Comparison of ENCODE assay signal across 8 mouse cellular contexts in the genomic region with DNA sequence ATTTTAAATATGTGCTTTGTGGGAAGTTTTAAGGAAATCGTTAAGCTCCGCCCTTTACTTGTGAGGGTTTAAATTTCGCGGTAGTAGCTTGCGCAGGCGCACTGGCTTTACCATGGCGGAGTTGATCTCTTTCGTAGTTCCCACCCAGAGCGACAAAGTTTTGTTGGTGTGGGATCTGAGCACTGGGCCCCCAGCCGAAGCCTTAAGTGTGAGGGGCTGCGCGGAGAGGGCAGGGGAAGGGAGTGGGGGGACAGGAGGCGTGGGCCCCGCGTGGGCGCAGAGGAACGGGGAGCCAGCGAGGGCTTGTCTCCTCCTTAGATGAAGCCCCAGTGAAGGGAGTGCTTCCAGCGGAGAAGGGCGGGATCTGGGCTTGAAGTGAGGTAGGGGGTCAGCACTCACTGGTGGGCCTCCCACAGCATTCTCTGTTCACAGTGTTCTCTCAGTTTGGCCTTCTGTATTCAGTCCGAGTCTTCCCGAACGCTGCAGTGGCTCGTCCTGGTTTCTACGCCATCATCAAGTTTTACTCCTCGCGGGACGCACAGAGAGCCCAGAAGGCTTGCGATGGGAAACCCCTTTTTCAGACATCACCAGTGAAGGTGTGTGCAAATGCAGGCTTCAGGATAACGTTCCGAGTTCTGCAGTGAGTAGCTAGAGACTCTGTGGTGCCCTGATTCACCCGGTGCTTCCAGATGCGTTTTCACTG. TPM values are rescaled to one million over a fixed set of nuclear protein-coding genes. Genes with fewer than 3 reads are reported as not detected.
A peak's percentile ranks its signal among the peaks of the same experiment; 100 is the strongest.
DNase-seq lines count a peak whose midpoint lies in the region; ATAC-seq and TF ChIP-seq lines count a peak whose summit lies in the region.

No protein-coding gene starts in this region.

- peak; percentile 70 for ATAC-seq in hindbrain, postnatal 0 days
- ATAC-seq in megakaryocyte progenitor cell, adult 5-6 weeks (replicated peaks; ENCODE audit: poor library complexity) = peak; percentile 76

- H3K27ac ChIP-seq in gastrocnemius, adult 2 months = peak overlapping the region; percentile 93
- peak overlapping the region; percentile 88 for H3K27ac ChIP-seq in hindbrain, postnatal 0 days

- H3K9me3 ChIP-seq in hindbrain, postnatal 0 days (ENCODE audit: low read length) = no peaks in the 10 kb centered on the region

- no peak for TF ChIP-seq CTCF in gastrocnemius, adult 2 months (IDR thresholded peaks at IDR 0.05)
- no peak for TF ChIP-seq CTCF in hindbrain, postnatal 0 days (IDR thresholded peaks at IDR 0.05; ENCODE audit: low read depth)

- WGBS in hindbrain, postnatal 0 days = under 1% methylated on average over 33 of the region's 33 CpGs

- H3K27me3 ChIP-seq in hindbrain, postnatal 0 days (ENCODE audit: insufficient read depth, low read length) = no peaks in the 10 kb centered on the region

- peak overlapping the region; percentile 86 for H3K4me2 ChIP-seq in hindbrain, postnatal 0 days (ENCODE audit: low read depth, low read length)

- peak; percentile 67 for DNase-seq in adipocyte (ENCODE audit: low spot score)
- DNase-seq in cerebellum, postnatal 4 days (ENCODE audit: low spot score in 2 of 2) = peak; percentile 71 to 76
- DNase-seq in gastrocnemius, adult 2 months = peak; percentile 92
- DNase-seq in hindbrain, postnatal 0 days (ENCODE audit: low spot score) = peak; percentile 94
- DNase-seq in left cerebral cortex, postnatal 10 days (ENCODE audit: extremely low spot score in 1 of 2, low spot score in 2 of 2) = peak; percentile 80 to 91
- DNase-seq in right cerebral cortex, postnatal 4 days = peak; percentile 90
- peak; percentile 96 for DNase-seq in yolk sac, embryonic 10.5 days (ENCODE audit: low spot score)

- no peaks in the 10 kb centered on the region for H3K36me3 ChIP-seq in hindbrain, postnatal 0 days (ENCODE audit: insufficient read depth, low read length)

- H3K4me1 ChIP-seq in hindbrain, postnatal 0 days (ENCODE audit: insufficient read depth, low read length) = peaks cover 5% of the 10 kb centered on the region; the same call in 1 of the 2 replicates

- H3K9ac ChIP-seq in hindbrain, postnatal 0 days (replicated peaks; ENCODE audit: low read length) = peak overlapping the region; percentile 50

- peak overlapping the region; percentile 94 for H3K4me3 ChIP-seq in gastrocnemius, adult 2 months
- H3K4me3 ChIP-seq in hindbrain, postnatal 0 days (ENCODE audit: low read length) = peak overlapping the region; percentile 55

- intact Hi-C loops in gastrocnemius, adult 2 months (cut with DNase I) = loop anchor here (2.0 kb wide), 1 partner anchor 17 kb away; no protein-coding TSS in a partner anchor
- intact Hi-C loops in left cerebral cortex, postnatal 10 days (cut with DNase I) = no loop called here

RNA-seq across cellular contexts. Expression of gene Rdm1, which starts 1.0 kb away (rescaled TPM):
- total RNA-seq in gastrocnemius, adult 2 months (2021) = 10 to 100 TPM; 24.2 to 27.4 TPM
- 12.4 and 15.2 TPM in 2 replicates for total RNA-seq in hindbrain, postnatal 0 days (2014; rRNA removed)
- 13.8 and 15.9 TPM in 2 replicates for polyA plus RNA-seq in hindbrain, postnatal 0 days (2015; fragmentation: Nextera tagmentation; extraction: Ambion mirVana)
- total RNA-seq in left cerebral cortex, postnatal 10 days (2021) = 1 to 10 TPM; 4.0 to 4.7 TPM
- 9.8 and 12.7 TPM in 2 replicates for total RNA-seq in megakaryocyte progenitor cell, adult 5-6 weeks (2015)
- 13.2 and 13.7 TPM in 2 replicates for total RNA-seq in megakaryocyte progenitor cell, adult 5-6 weeks (2017)

RNA-seq across cellular contexts. Expression of gene Gm11634, which starts 29.0 kb away (rescaled TPM):
- total RNA-seq in gastrocnemius, adult 2 months (2021) = not detected
- total RNA-seq in hindbrain, postnatal 0 days (2014; rRNA removed) = not detected in 2 replicates
- not detected in 2 replicates for polyA plus RNA-seq in hindbrain, postnatal 0 days (2015; fragmentation: Nextera tagmentation; extraction: Ambion mirVana)
- not detected for total RNA-seq in left cerebral cortex, postnatal 10 days (2021)
- not detected in 2 replicates for total RNA-seq in megakaryocyte progenitor cell, adult 5-6 weeks (2015)
- not detected in 2 replicates for total RNA-seq in megakaryocyte progenitor cell, adult 5-6 weeks (2017)

RNA-seq across cellular contexts. Expression of gene Arl4d, which starts 37.3 kb away (rescaled TPM):
- total RNA-seq in gastrocnemius, adult 2 months (2021) = 10 to 100 TPM in 1 of 2 experiments, 1 to 10 TPM in 1; 6.7 to 13.1 TPM
- 5.7 and 6.5 TPM in 2 replicates for total RNA-seq in hindbrain, postnatal 0 days (2014; rRNA removed)
- 6.2 TPM in 2 replicates for polyA plus RNA-seq in hindbrain, postnatal 0 days (2015; fragmentation: Nextera tagmentation; extraction: Ambion mirVana)
- total RNA-seq in left cerebral cortex, postnatal 10 days (2021) = 10 to 100 TPM; 25.3 to 26.0 TPM
- total RNA-seq in megakaryocyte progenitor cell, adult 5-6 weeks (2015) = 1.1 and 1.9 TPM in 2 replicates
- total RNA-seq in megakaryocyte progenitor cell, adult 5-6 weeks (2017) = 0.75 and 1.0 TPM in 2 replicates

RNA-seq across cellular contexts. Expression of gene Tmem106a, which starts 46.0 kb away (rescaled TPM):
- total RNA-seq in gastrocnemius, adult 2 months (2021) = 1 to 10 TPM; 1.0 to 2.6 TPM
- 2.6 and 5.2 TPM in 2 replicates for total RNA-seq in hindbrain, postnatal 0 days (2014; rRNA removed)
- 5.1 and 5.3 TPM in 2 replicates for polyA plus RNA-seq in hindbrain, postnatal 0 days (2015; fragmentation: Nextera tagmentation; extraction: Ambion mirVana)
- 1 to 10 TPM; 1.1 to 1.7 TPM for total RNA-seq in left cerebral cortex, postnatal 10 days (2021)
- 2.7 and 3.7 TPM in 2 replicates for total RNA-seq in megakaryocyte progenitor cell, adult 5-6 weeks (2015)
- total RNA-seq in megakaryocyte progenitor cell, adult 5-6 weeks (2017) = 1.2 and 5.0 TPM in 2 replicates

Comparison
In these comparisons a context has a peak if more than half of its experiments do, and no peak if none do; other contexts are left out.
1. Peak in every context shown above with its lines: DNase-seq, ATAC-seq, H3K4me3 ChIP-seq and H3K27ac ChIP-seq.